Mouse (Mus musculus) midbrain, embryonic 14.5 days (tissue): ENCODE data around the gene Leap2. TPM values are rescaled to one million over a fixed set of nuclear protein-coding genes. Genes with fewer than 3 reads are reported as not detected.
A peak's percentile ranks its signal among the peaks of the same experiment; 100 is the strongest.

Experiments used
- ATAC-seq: fragments of 200-750 bp; cut with Nextera tagmentation; 2 replicates; pipeline ENCODE4 v1.8.0; 2017; ENCODE audit warnings: moderate number of reproducible peaks, moderate library complexity; ENCODE audit not compliant: low FRiP score, low TSS enrichment
- DNase-seq: peaks from one replicate; pipeline ENCODE4 v3.0.0-alpha.2; 2015
- H3K27ac ChIP-seq: fragments of 300-500 bp; sonication (generic); replicated peaks from 2 replicates; pipeline ENCODE4 v1.5.1; 2014; ENCODE audit warnings: mild to moderate bottlenecking, low read depth, low read length, moderate library complexity
- H3K27me3 ChIP-seq: fragments of 300-500 bp; sonication (generic); 2 replicates; pipeline ENCODE4 v1.6.1; 2014; ENCODE audit warnings: low read length, control low read depth, mixed read lengths; ENCODE audit not compliant: control insufficient read depth, insufficient read depth
- H3K36me3 ChIP-seq: fragments of 300-500 bp; sonication (generic); 2 replicates; pipeline ENCODE4 v1.6.1; 2014; ENCODE audit warnings: low read length, control low read depth; ENCODE audit not compliant: control insufficient read depth, insufficient read depth
- H3K4me1 ChIP-seq: fragments of 300-500 bp; sonication (generic); 2 replicates; pipeline ENCODE4 v1.6.1; 2014; ENCODE audit warnings: mild to moderate bottlenecking, antibody characterized with exemption, low read length, control low read depth; ENCODE audit not compliant: control insufficient read depth, insufficient read depth
- H3K4me2 ChIP-seq: fragments of 300-500 bp; sonication (generic); 2 replicates; pipeline ENCODE4 v1.6.1; 2014; ENCODE audit warnings: mild to moderate bottlenecking, low read length, moderate library complexity
- H3K4me3 ChIP-seq: fragments of 300-500 bp; sonication (generic); replicated peaks from 2 replicates; pipeline ENCODE4 v1.5.1; 2014; ENCODE audit warnings: low read depth, low read length
- H3K9ac ChIP-seq: fragments of 300-500 bp; sonication (generic); replicated peaks from 2 replicates; pipeline ENCODE4 v1.6.1; 2014; ENCODE audit warnings: mild to moderate bottlenecking, low read length, moderate library complexity
- H3K9me3 ChIP-seq: fragments of 300-500 bp; sonication (generic); 2 replicates; pipeline ENCODE4 v1.6.1; 2016; ENCODE audit warnings: low read length, control low read depth, mixed read lengths; ENCODE audit not compliant: control insufficient read depth
- WGBS: fragments of 180-500 bp; shearing (Covaris S2); extraction: QIAGEN DNeasy Blood & Tissue Kit; methylation state at CpG from one replicate; pipeline ENCODE4 v1.1.7; 2014; 5-methylcytosine and 5-hydroxymethylcytosine counted together
- polyA plus RNA-seq: library from polyadenylated mRNA; unstranded; fragments of >200 nt; fragmentation: Nextera tagmentation; extraction: Ambion mirVana; gene quantifications from 2 replicates; pipeline ENCODE4 v1.2.1, GENCODE M21; 2014

The Leap2 gene
- polyA plus RNA-seq, 1 experiment from 2014 or later: not detected

DNA sequence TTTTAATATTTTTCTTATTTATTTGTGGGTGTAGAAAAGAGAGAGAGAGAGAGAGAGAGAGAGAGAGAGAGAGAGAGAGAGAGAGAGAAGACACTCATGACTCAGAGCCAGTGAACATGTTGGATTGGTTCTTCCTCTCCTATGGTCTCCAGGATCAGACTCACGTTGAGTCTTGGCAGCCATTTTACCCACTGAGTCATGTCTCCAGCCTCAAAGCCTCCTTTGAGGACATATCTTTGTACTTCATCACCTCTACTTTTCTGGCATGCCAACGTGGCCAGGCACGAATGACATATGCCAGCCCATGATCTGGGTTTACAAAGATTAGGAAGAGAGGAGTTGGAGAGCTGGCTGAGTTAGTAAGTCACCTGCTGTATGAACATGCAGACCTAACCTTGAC is 37.2 kb upstream of the Leap2 start:
- no peak for ATAC-seq
- 87% methylated on average over 3 of the region's 3 CpGs for WGBS
- H3K4me1 ChIP-seq: 0 out of 2 replicates have a peak, but pooled peaks cover 8% of the 10 kb centered on the region
- no peak for DNase-seq
- no peaks in the 10 kb centered on the region for H3K36me3 ChIP-seq
- no peaks in the 10 kb centered on the region for H3K9me3 ChIP-seq
- H3K4me2 ChIP-seq: no peak overlapping the region
- H3K4me3 ChIP-seq: no peak overlapping the region
- no peak overlapping the region for H3K27ac ChIP-seq
- H3K27me3 ChIP-seq: peaks cover 70% of the 10 kb centered on the region
- no peak overlapping the region for H3K9ac ChIP-seq

DNA sequence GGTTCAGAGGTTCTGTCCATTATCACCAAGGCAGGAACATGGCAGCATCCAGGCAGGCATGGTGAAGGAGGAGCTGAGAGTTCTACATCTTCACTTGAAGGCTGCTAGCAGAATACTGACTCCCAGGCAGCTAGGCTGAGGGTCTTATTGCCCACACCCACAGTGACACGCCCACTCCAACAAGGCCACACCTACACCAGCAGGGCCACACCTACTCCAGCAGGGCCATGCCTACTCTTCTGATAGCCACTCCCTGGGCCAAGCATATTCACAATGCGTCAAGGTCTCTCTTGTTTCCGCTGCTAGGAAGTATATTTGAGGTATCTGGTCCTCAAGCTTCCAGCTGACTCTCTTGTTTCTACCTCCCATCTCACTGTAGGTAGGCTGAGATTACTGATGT is 36.0 kb upstream of the Leap2 start:
- H3K4me3 ChIP-seq: no peak overlapping the region
- no peaks in the 10 kb centered on the region for H3K36me3 ChIP-seq
- no peak overlapping the region for H3K27ac ChIP-seq
- no peak overlapping the region for H3K4me2 ChIP-seq
- no peaks in the 10 kb centered on the region for H3K9me3 ChIP-seq
- ATAC-seq (no peak), DNase-seq (no peak)
- 49% methylated on average over 3 of the region's 3 CpGs for WGBS
- 0 out of 2 replicates have a peak, but pooled peaks cover 7% of the 10 kb centered on the region for H3K4me1 ChIP-seq
- H3K27me3 ChIP-seq: peaks cover 58% of the 10 kb centered on the region
- H3K9ac ChIP-seq: no peak overlapping the region

DNA sequence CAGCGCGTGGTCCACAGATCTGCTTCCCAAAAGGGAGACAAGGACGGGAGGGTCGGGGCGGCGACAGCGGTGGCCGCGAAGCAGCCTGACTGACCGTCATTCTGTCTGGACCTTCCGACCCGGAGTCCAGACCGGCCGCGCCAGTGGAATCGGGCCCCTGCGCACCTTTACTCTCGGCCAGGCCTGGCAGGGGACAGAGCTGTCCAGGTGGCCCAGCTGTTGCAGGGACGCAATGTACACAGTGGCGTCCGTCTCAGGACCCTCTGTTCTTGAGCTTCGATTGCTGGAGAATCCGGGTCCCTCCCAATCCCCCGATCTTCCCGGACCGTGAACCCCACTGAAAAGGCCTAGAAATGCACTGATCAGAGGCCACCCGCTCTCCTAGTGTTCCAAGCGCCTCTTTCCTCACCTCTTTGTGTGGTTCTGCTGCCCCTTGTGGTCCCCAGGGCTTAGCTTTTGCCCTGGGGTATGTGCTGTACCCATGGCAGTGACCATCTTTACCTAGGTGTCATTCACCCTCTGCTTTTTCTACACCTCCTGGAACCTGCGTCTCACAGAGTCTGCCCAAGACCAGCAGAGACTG is 34.5 kb upstream of the Leap2 start:
- ATAC-seq: no peak; the same call in 1 of the 2 replicates
- H3K4me3 ChIP-seq: peak overlapping the region; percentile 39
- H3K27ac ChIP-seq: no peak overlapping the region
- H3K27me3 ChIP-seq: peaks cover 43% of the 10 kb centered on the region
- 0 out of 2 replicates have a peak, but pooled peaks cover 3% of the 10 kb centered on the region for H3K4me1 ChIP-seq
- WGBS: 6% methylated on average over 29 of the region's 29 CpGs
- DNase-seq: peak; percentile 4
- H3K36me3 ChIP-seq: no peaks in the 10 kb centered on the region
- peak overlapping the region; percentile 75 for H3K4me2 ChIP-seq
- peak overlapping the region; percentile 52 for H3K9ac ChIP-seq
- H3K9me3 ChIP-seq: no peaks in the 10 kb centered on the region

DNA sequence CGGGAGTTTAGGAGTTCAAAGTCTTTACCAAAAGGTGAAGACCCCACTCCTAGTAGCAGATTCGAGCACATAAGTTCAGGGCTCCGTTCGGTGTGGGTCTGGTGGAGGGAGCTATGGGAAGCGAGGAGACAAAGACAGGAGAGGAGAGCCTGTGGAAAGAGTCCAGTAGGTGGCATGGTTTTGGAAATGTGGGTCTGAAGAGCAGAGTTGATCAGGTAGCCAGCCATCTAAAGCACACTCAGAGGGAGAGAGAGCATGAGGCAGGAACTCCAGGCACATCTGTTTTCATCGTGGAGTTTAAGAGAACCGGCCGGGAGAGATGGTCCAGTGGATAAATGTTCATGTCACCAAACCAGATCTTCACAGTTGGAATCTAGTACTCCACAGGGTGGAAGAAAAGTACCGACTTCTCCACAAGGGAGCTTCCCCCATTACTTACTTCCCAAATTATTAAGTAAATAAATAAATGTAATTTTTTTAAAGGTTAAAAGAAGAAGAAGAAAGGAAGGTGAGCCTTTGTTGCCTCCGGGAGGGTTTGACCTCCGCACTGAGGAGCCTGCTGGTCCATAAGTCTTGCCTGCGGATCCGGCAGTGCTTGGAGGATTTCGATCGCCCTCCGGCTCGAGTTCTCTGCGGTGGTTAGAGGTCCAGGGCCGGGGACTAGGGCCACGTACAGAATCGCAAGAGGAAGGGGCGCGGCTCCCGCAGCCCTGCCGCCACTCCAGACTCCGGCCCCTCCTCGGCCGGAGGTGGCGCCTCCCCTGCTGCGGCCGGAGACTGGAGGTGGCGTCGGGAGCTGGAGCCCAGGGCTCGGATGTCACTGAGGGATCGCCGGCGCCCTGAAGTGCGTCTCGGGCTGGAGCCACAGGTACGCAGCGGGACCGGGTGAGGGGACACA is 33.8 kb upstream of the Leap2 start, which contains the start of the genes Gm10447 and Shroom1:
Gene Gm10447, minus strand, starts transcription at position 637 of the 898 bp plus-strand sequence.
Gene Shroom1, plus strand, starts transcription at position 732 of the 898 bp plus-strand sequence.
- WGBS: 4% methylated on average over 42 of the region's 42 CpGs
- Histone ChIP-seq H3K4me1 (0 out of 2 replicates have a peak, but pooled peaks cover 3% of the 10 kb centered on the region), H3K9ac (peak within 1 kb of the TSS; percentile 52), H3K27ac (no peak within 1 kb of the TSS), H3K36me3 (no peaks in the 10 kb centered on the region), H3K27me3 (peaks cover 36% of the 10 kb centered on the region), H3K9me3 (no peaks in the 10 kb centered on the region), H3K4me3 (peak within 1 kb of the TSS; percentile 39), H3K4me2 (peak within 1 kb of the TSS; percentile 75)
- DNase-seq (peak; percentile 63), ATAC-seq (peak; percentile 20; the same call in 1 of the 2 replicates)

DNA sequence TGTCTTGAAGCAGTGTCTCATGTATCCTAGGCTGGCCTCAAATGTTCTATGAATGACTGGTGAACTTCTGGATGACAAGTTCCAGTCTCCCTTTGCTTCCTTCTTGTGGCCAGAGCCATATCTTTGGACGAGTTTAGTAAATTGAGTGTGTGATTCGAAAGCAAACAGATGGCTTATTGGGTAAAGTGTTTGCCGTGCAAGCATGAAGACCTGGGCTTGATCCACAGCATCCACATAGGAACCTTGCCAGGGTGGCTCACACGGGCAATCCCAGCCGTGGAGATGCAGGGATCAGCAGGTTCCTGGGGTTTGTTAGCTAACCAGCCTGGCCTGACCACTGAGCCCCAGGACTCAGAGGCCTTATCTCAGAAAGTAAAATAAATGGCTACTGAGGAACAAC is 30.1 kb upstream of the Leap2 start:
- Histone ChIP-seq H3K4me3 (no peak overlapping the region), H3K4me2 (no peak overlapping the region), H3K36me3 (no peaks in the 10 kb centered on the region), H3K9ac (no peak overlapping the region), H3K4me1 (0 out of 2 replicates have a peak, but pooled peaks cover 3% of the 10 kb centered on the region), H3K9me3 (no peaks in the 10 kb centered on the region), H3K27ac (no peak overlapping the region), H3K27me3 (peaks cover 21% of the 10 kb centered on the region)
- ATAC-seq: no peak
- DNase-seq: no peak
- 88% methylated on average over 5 of the region's 5 CpGs for WGBS

DNA sequence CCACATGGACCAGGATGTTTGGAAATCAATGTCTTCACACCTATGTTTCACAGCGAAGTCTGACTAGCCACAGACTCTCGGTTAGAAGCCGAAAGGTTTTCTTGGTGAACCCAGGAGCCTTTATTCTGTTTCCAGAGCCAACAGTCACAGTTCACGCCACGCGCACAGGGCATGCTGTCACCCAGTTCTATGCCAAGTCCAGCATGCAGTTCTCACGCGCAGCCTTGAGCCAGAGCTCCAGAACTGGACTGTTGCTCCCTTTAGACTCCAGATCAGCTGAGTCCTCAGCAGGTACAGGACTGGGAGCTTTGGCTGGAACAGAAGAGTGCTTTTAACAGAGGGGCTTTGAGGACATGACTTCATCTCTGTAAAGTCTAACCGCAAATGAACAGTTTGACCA is 29.4 kb upstream of the Leap2 start:
- 95% methylated on average over 9 of the region's 9 CpGs for WGBS
- no peak for ATAC-seq
- Histone ChIP-seq H3K9ac (no peak overlapping the region), H3K4me2 (no peak overlapping the region), H3K27me3 (peaks cover 14% of the 10 kb centered on the region), H3K4me3 (no peak overlapping the region), H3K27ac (no peak overlapping the region), H3K36me3 (no peaks in the 10 kb centered on the region), H3K9me3 (no peaks in the 10 kb centered on the region), H3K4me1 (0 out of 2 replicates have a peak, but pooled peaks cover 3% of the 10 kb centered on the region)
- DNase-seq: no peak

DNA sequence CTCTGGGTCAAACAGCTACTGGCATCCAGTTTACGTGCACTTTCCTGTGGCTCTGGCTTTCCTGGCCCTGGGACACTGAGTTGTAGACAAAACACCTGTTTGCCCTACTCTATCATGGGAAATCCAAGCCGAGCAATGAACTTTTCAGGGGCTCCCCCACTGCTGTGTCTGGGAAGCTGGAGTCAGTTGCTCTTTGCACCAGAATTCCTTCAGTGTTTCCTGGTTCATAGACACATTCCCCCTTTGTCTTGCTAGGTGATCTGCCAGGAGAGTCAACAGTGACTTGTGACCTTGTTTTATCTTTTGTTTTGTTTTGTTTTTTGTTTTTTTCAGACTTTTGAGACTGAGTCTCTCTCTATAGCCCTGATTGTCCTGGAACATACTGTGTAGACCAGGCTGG is 28.4 kb upstream of the Leap2 start:
- Histone ChIP-seq H3K4me3 (no peak overlapping the region), H3K4me2 (no peak overlapping the region), H3K9ac (no peak overlapping the region), H3K27ac (no peak overlapping the region), H3K27me3 (peaks cover 6% of the 10 kb centered on the region), H3K36me3 (no peaks in the 10 kb centered on the region), H3K9me3 (no peaks in the 10 kb centered on the region), H3K4me1 (no peaks in the 10 kb centered on the region)
- no peak for ATAC-seq
- 75% methylated on average over 2 of the region's 2 CpGs for WGBS
- no peak for DNase-seq

DNA sequence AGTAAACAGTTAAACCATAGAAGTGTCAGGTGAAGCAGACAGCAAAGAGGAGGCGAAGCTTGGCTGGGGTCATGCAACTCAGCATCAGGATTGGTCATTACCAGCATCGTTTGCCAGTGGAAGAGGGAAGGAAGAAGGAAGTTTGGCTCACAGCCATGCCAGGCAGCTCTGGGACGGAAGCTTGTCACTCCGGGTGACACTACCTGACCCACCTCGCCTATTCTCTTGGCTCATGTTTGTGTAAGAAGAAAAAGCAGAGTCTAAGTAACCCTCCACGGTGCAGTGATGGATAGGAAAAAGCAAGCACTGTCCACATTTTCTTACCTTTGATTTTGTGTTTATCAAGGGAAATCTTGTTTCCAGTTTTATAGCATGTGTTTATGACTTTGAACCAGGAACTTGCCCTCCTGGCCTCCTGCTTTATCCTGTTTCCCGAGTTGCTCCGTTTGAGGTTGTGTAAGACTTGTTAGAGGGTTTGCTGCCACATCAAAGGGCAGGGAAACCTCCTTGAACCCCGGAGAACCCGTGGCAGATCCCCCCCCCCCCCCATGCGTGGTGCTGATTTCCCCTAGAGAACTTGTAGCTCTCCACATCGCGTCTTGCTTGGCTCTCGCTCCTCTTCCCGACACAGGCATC is 27.2 kb upstream of the Leap2 start:
- no peak overlapping the region for H3K4me2 ChIP-seq
- whole genome bisulfite sequencing: 66% methylated on average over 15 of the region's 15 CpGs
- H3K9me3 ChIP-seq: no peaks in the 10 kb centered on the region
- no peaks in the 10 kb centered on the region for H3K36me3 ChIP-seq
- ATAC-seq (no peak), DNase-seq (no peak)
- H3K27me3 ChIP-seq: no peaks in the 10 kb centered on the region
- H3K9ac ChIP-seq: no peak overlapping the region
- no peak overlapping the region for H3K27ac ChIP-seq
- no peaks in the 10 kb centered on the region for H3K4me1 ChIP-seq
- H3K4me3 ChIP-seq: no peak overlapping the region
